Mouse (Mus musculus) kidney, postnatal 14 days (tissue): ENCODE data around the gene Pou5f1.
A peak's percentile ranks its signal among the peaks of the same experiment; 100 is the strongest.

Experiments used
- DNase-seq: peaks from one replicate; pipeline ENCODE4 v3.0.0; 2022; ENCODE audit warnings: mixed read lengths

Gene Pou5f1

GRCm38 (mm10) chr17:35513886-35514285, 8.1 kb downstream of the Pou5f1 start:
- peak; percentile 74 for DNase-seq

- no peak for DNase-seq
Observed at GRCm38 (mm10) chr17:35514756-35515155, 8.9 kb downstream of the Pou5f1 start.

DNA sequence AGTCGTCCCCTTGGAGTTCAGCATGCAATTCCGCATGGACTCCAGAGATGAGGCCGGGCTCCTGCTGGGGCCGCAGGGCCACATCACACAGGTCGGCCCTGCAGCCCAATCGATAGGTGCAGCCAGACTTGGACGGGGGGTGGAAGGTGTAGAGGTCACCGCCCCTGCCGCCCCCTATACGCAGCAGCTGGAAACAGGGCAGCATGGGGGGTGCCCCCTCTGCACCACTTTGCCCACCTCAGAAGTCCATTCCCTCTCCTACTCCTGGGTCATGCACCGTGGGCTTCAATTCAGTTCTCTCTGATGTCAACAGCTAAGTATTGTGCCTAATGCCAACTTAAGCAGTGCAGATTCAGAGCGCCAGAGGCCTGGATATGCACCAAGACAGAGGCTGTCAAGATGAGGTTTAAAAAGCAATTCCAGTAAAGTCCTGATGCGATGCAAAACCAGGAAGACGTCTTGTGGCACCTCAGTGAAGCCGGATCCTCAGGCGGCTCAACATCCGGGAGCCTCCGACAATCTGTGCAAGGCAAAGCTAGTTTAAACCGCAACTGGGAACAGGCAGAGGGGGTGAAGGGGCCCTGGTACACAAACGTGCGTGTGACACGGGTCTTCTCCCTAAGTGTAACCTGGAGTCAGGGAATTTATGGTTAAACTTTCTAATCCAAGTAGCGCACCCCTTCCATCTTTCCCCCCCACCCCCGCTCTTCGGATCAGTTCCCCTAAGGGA, 10.3 kb downstream of the Pou5f1 start:
- DNase-seq: peak; percentile 41

DNA sequence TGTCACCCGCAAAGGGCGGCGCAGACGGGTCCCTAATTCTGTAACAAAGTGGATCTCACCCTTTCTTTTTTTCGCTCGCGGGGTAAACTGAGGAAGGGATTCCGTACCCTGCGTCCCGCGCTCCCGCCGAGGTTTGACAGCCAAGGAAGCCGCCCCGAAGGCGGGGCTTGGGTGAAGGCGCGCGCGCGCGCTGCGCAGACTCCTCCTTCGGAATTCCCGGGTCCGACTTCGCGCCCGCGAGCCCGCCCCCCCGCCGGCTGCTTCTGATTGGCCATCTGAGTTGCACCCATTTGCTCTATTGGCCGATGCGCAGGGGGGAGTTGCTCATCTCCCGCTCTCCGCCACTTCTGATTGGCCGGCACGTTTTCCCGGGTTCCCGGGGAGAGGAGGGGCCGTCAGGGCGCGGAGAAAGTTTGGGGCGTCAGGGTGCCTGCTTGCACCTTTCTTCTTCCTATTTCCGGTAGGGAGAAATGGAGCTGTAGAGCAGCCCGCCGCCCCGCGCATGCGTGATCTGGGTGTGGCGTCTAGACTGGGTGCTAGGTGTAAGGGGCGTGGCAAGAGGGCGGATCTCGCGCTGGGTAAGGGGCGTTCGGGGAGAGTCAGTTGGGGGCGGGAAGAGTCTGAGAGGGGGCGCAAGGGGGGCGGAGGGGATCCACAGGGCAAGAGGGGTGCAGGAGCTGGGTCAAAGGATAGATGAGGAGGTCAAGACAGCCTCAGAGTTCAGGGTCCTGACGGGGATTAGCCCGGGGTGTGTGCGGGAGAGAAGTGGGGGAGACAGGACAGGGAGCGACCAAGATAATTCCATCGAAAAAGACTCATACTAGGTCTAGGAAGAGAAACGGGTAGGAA, 11.1 kb downstream of the Pou5f1 start, which contains the start of the genes Tcf19 and Cchcr1:
TSS of gene Tcf19 (minus strand) at position 173 of the 849 bp plus-strand sequence.
TSS of gene Cchcr1 (plus strand) at position 449 of the 849 bp plus-strand sequence.
- DNase-seq: peak; percentile 98

DNA sequence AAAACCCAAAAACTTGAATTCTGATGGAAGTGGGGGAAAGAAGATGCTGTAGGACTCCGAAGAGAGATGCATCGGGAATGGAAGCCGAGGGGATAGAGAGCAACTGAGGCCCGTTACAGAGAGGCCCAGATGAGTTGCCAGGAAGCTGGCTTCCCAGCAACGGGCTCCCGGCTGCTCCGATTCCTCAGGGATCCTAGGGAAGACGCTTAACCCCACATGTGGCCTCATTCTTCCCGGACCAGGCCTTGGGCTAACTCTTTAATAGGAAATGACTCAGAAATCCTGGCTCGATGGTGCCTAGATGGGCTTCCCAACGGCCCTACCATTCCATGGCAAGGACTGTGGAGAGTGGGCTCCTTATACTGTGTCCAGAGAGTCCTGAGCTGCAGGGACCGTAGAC, 11.7 kb downstream of the Pou5f1 start:
- no peak for DNase-seq

DNA sequence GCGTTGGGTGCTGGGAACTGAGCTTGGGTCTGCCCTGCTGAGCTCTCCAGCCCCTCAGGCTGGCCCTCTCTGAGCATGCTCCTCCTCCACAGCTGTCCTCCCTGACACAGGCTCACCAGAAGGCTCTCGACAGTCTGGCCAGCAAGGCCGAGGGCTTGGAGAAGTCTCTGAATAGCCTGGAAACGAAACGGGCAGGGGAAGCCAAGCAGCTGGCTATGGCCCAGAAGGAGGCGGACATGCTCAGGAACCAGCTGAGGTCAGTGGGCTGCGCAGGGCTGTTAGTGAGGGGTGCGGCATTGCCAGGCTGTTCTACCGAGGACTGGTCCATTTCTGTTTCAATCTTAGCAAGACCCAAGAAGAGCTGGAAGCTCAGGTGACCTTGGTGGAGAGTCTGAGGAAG, 18.5 kb downstream of the Pou5f1 start:
- peak; percentile 18 for DNase-seq

GRCm38 (mm10) chr17:35526644-35527043, 20.8 kb downstream of the Pou5f1 start:
- DNase-seq: no peak

- DNase-seq: peak; percentile 29
Observed at GRCm38 (mm10) chr17:35532360-35532759, 26.5 kb downstream of the Pou5f1 start.

- no peak for DNase-seq
Observed at GRCm38 (mm10) chr17:35532901-35533300, 27.1 kb downstream of the Pou5f1 start, which contains the start of gene Psors1c2. Psors1c2 (plus strand) TSS chr17:35533201.

- DNase-seq: peak; percentile 80
Observed at GRCm38 (mm10) chr17:35534343-35534742, 28.5 kb downstream of the Pou5f1 start.

- no peak for DNase-seq
Observed at GRCm38 (mm10) chr17:35537421-35537820, 31.6 kb downstream of the Pou5f1 start.

DNA sequence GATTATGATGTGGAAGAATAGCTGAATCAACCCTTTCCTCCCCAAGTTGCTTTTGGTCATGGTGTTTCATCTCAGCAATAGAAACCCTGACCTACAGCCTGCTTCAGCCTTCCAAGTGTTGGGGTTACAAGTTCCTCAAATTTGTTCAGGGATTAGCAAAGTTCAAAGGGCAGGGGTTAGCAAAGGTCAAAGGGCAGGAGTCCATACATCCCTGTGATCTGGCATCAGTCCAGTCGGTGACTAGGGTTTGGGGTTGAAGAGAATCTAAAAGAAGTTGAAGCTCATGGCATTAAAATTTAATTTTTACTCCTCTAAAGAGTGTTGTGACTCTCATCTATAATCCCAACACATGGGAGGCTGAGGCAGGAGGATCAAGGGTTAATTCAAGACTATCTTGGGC, 32.7 kb downstream of the Pou5f1 start:
- DNase-seq: no peak

- no peak for DNase-seq
Observed at GRCm38 (mm10) chr17:35539540-35539939, 33.7 kb downstream of the Pou5f1 start.

DNA sequence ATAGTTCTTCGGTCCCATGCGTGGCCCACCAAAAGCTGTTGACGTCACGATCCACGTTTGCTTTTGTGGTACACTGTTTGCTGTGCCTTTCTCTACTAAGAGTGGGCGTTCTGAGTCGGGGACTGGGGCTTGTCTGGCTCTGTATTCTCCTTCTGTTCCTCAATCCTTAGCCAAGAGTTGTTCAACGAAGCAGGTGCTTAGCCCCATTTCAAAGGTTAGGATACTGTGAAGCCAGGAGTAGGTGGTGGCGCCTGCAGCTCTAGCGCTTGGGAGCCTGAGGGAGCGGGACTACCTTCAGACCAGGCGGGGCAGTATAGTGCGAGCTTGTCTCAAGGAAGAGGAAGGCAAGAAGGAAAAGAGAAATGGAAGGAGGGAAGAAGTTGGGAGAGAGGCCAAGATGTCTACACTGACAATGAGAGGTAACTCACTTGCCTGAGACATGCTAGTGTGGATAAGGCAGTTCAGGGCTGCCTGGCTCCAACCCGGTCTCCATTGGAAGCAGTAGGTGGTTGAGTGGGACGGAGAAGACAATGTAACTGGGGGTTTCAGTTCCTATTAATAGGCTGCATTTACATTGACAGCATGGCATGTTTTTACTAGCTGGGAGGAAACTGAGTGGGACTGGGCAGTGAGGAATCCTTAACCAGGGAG, 37.1 kb downstream of the Pou5f1 start:
- no peak for DNase-seq

DNA sequence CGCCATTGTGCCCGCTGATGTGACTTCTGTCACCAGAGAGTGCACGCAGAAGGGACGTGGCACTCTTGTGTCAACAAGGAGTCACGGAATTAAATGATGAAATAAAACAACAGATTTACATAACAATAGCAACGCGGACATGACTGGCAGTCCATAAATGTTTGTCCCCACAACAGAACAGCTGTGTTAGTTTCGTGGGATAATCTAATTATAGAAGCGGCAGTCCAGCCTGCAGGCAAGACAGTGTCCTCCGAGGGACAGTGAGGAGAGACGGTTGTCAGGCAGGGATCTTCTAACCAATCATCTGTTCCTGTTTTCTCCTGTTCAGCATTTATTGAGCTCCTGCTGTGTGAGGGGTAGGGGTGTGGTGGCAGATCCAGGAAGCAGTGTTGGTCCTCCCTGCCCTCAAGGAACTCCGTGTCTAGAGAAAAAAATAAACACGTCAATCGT, 37.6 kb downstream of the Pou5f1 start:
- no peak for DNase-seq

DNA sequence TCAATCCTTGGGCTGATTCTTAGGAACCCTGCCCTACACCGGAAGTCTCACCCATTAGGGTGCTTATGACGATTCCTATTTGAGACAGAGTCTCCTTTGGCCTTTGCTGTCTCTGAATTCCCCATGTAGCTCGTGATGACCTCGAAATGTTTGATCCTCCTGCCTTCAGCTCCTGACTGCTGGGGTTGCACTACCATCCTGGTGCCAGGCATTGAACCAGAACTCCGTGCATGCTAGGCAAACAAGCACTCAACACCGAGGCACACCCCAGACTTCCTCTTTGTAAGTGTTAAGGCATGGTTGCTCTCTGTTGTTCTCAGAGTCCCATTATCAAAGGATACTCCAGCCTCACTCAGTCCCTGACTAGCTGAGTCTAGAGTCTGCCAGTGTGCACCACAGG, 38.2 kb downstream of the Pou5f1 start:
- no peak for DNase-seq

DNA sequence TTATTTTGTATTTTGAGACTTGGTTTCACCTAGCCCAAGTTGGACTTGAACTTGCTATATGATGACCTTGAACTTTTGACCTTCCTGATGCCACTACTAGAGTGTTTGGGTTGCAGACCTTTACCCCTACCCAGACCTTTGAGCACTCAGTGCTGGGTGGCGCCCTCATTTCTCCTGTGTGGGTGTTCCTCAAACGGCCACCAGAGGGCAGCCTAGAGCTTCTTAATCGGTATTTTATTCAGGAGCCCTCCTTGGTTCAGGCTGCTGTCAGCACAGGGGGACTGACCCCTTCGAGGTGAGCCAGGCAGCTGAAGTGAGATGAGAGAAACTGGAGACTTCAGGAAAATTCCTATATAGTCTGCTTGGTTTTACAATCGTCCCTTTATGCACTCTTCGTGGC, 38.9 kb downstream of the Pou5f1 start:
- peak; percentile 41 for DNase-seq

DNA sequence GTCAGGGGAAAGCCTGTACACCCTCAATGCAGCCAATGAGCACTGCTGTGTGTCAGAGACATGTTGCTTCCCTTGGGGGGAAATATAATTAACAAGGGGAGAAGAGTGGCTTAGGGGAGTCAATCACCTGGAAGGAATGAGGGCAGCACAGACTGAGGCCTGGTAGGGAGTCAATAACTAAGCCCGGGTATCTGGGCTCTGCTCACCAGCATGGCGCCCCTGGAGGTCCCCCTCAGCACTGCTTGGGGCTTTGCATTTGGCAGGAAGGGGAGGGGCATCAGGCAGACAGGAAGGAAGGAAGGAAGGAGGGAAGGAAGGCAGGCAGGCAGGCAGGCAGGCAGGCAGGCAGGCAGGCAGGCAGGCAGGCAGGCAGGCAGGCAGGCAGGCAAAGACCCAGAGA, 41.6 kb downstream of the Pou5f1 start:
- no peak for DNase-seq

- DNase-seq: no peak
Observed at GRCm38 (mm10) chr17:35548636-35549035, 42.8 kb downstream of the Pou5f1 start.

DNA sequence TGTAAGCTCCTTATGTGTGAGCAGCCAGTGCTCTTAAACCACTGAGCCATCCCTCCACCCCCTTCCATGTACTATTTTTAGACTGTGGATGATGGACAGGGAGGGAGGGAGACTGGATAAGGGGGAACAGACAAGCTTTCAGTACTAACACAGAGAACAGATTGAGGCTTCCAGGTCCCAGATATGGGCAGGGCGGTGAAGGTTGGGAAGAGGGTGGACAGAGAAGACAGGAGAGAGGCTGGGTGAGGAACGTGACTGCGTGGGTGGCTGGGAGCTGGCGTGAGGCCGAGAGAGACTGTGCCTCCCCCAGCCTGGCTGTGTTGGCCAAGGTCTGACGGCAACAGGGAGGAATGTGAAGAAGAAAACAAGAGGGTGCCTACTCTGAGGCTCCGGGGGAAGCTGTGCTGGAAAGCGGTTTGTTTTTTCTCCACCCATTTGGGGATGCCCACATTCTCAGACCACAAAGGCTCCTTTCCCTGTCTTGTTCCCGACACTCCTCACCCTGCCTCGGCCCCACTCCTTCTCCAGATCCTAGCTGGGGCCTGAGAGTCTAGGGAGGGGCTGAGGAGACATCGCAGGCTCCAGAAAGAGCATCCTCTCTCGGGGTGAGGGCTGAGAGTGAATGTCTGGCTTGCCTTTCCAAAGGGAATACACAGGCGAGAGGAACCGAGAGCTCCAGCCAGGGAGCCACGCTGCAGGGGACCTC, 43.8 kb downstream of the Pou5f1 start:
- peak; percentile 53 for DNase-seq

- DNase-seq: no peak
Observed at GRCm38 (mm10) chr17:35550143-35550494, 44.3 kb downstream of the Pou5f1 start.

DNA sequence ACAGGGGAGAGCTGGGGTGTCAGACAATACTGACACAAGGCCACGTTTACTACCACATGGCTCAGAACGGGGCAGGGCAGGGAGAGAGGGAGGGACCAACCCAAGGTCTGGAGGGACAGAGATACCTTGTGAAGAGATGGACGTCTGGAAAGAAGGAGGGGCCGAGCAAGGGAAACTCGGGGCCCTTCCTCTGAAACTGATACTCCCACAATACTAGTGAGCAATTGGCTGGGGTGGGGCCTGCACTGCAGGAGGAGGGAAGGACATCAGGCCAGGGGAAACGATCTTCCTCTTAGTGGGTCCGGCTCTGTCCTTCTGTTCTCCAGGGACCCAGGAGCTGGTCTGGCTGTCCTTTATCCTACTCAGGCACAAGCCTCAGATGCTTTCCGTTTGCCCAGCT, 45.1 kb downstream of the Pou5f1 start:
- no peak for DNase-seq
